Mouse (Mus musculus): ENCODE measurements around the gene Zfp738. TPM values are rescaled to one million over a fixed set of nuclear protein-coding genes. Genes with fewer than 3 reads are reported as not detected.
A peak's percentile ranks its signal among the peaks of the same experiment; 100 is the strongest.

Gene Zfp738
- polyA plus RNA-seq, 1 experiment from 2014 or later, result 12.1 TPM

- H3K4me3 ChIP-seq, result 0 out of 2 replicates have a peak overlapping the region, but pooled peaks have one; percentile 69
Observed at GRCm38 (mm10) chr13:67610108-67610507, 76.8 kb downstream of the Zfp738 start.

DNA sequence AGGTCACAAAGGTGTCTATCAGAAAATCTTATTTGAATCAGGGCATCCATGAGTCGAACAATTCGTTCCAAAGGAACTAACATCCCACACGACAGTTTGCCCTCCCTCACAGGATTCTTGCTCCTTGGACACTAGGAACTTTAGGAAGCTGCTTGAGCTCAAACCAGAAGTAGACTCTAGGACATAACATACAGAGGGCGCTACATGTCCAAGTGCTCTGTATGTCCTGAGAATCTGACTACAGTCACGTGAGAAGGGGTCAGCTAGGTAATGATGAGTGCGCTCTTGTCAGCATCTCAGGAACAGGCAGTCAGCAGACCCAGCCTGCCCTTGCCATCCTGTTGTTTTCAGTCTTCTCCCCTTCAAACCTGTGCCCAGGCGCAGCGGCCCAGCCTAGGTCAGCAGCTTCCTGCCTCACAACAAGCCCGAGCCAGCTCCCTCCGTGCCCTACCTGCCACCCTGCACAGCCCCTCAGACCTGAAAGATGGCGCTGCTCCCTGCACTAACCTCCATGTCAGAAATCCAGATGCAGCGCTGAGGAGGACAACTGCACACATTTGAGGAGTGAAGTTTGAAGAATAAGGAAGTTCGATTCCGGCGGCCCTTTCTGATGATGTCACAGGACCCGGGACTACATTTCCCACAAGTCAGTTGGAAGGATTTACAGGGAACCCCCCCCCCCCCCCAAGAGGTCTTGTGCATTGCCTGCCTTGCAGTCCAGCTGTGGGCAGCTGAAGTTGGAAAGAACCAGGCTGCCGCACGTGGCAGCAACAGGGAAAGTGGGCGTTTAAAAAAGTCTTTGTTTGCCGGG, 77.6 kb downstream of the Zfp738 start, which contains the start of gene Zfp729b:
Zfp729b (minus strand) TSS at position 642 of the 811 bp plus-strand sequence.
- Histone ChIP-seq H3K9me3 (replicated peaks) (no peaks in the 10 kb centered on the region), H3K4me3 (peak within 1 kb of the TSS; percentile 69), H3K36me3 (no peaks in the 10 kb centered on the region), H3K27me3 (ENCODE audit: low read depth, poor library complexity, severe bottlenecking) (no peaks in the 10 kb centered on the region), H3K27ac (peak within 1 kb of the TSS; percentile 79), H3K4me1 (peaks cover 4% of the 10 kb centered on the region; the same call in 1 of the 2 replicates)
- DNase-seq (ENCODE audit: low spot score), result peak; percentile 89
- 4% methylated on average over 20 of the region's 20 CpGs for WGBS

More at GRCm38 (mm10) chr13:67610108-67610507, 76.8 kb downstream of the Zfp738 start:
- H3K9me3 ChIP-seq (replicated peaks), result no peaks in the 10 kb centered on the region
- WGBS, result 91% methylated on average over 4 of the region's 4 CpGs
- peaks cover 4% of the 10 kb centered on the region; the same call in 1 of the 2 replicates for H3K4me1 ChIP-seq
- no peak overlapping the region for H3K27ac ChIP-seq
- H3K27me3 ChIP-seq (ENCODE audit: low read depth, poor library complexity, severe bottlenecking), result no peaks in the 10 kb centered on the region
- no peak for DNase-seq (ENCODE audit: low spot score)
- H3K36me3 ChIP-seq, result no peaks in the 10 kb centered on the region

Other genes starting within 250 kb of the Zfp738 start
- 6.8 and 10.1 TPM in 2 replicates for gene Zfp874a, start 235.4 kb downstream of the Zfp738 start, polyA plus RNA-seq (2016; fragmentation: Nextera tagmentation; extraction: Ambion mirVana)
- 1.5 and 2.5 TPM in 2 replicates for gene Zfp874b, start 202.8 kb downstream of the Zfp738 start, polyA plus RNA-seq (2016; fragmentation: Nextera tagmentation; extraction: Ambion mirVana)
- 14.2 and 18.5 TPM in 2 replicates for gene Zfp58, start 186.5 kb downstream of the Zfp738 start, polyA plus RNA-seq (2016; fragmentation: Nextera tagmentation; extraction: Ambion mirVana)
- not detected in 2 replicates for gene Gm26965, start 160.9 kb downstream of the Zfp738 start, polyA plus RNA-seq (2016; fragmentation: Nextera tagmentation; extraction: Ambion mirVana)
- 18.0 and 22.3 TPM in 2 replicates for gene Zfp87, start 160.9 kb downstream of the Zfp738 start, polyA plus RNA-seq (2016; fragmentation: Nextera tagmentation; extraction: Ambion mirVana)
- 16.4 and 18.5 TPM in 2 replicates for gene Zfp748, start 133.2 kb downstream of the Zfp738 start, polyA plus RNA-seq (2016; fragmentation: Nextera tagmentation; extraction: Ambion mirVana)
- 2.6 and 3.6 TPM in 2 replicates for gene Zfp729b, start 77.4 kb downstream of the Zfp738 start, polyA plus RNA-seq (2016; fragmentation: Nextera tagmentation; extraction: Ambion mirVana)
- gene Gm49345, start 49.3 kb downstream of the Zfp738 start, polyA plus RNA-seq (2016; fragmentation: Nextera tagmentation; extraction: Ambion mirVana), result 0.18 TPM in 1 of 2 replicates, not detected in the other
- 2.0 and 2.5 TPM in 2 replicates for gene Zfp729a, start 49.3 kb downstream of the Zfp738 start, polyA plus RNA-seq (2016; fragmentation: Nextera tagmentation; extraction: Ambion mirVana)
- gene Zfp65, start 42.1 kb upstream of the Zfp738 start, polyA plus RNA-seq (2016; fragmentation: Nextera tagmentation; extraction: Ambion mirVana), result 6.2 and 8.9 TPM in 2 replicates
- 4.3 and 4.7 TPM in 2 replicates for gene Zfp85, start 68.2 kb upstream of the Zfp738 start, polyA plus RNA-seq (2016; fragmentation: Nextera tagmentation; extraction: Ambion mirVana)
- gene Zfp493, start 92.6 kb upstream of the Zfp738 start, polyA plus RNA-seq (2016; fragmentation: Nextera tagmentation; extraction: Ambion mirVana), result 2.9 and 3.6 TPM in 2 replicates
- gene Zfp273, start 126.7 kb upstream of the Zfp738 start, polyA plus RNA-seq (2016; fragmentation: Nextera tagmentation; extraction: Ambion mirVana), result 5.3 and 7.1 TPM in 2 replicates
- 2.0 and 3.7 TPM in 2 replicates for gene Gm10037, start 144.0 kb upstream of the Zfp738 start, polyA plus RNA-seq (2016; fragmentation: Nextera tagmentation; extraction: Ambion mirVana)
- not detected in 2 replicates for gene BC048507, start 176.3 kb upstream of the Zfp738 start, polyA plus RNA-seq (2016; fragmentation: Nextera tagmentation; extraction: Ambion mirVana)